Mouse (Mus musculus) embryonic facial prominence, embryonic 15.5 days (tissue): ENCODE results near the gene Apopt1. TPM values are rescaled to one million over a fixed set of nuclear protein-coding genes. Genes with fewer than 3 reads are reported as not detected.

Source experiments
- ATAC-seq: fragments of 200-750 bp; cut with Nextera tagmentation; 2 replicates; pipeline ENCODE4 v1.8.0; 2017; ENCODE audit warnings: low read depth, moderate TSS enrichment; ENCODE audit not compliant: insufficient number of reproducible peaks, low FRiP score, low TSS enrichment
- H3K27ac ChIP-seq: fragments of 300-500 bp; sonication (generic); replicated peaks from 2 replicates; pipeline ENCODE4 v1.5.1; 2015; ENCODE audit warnings: mild to moderate bottlenecking, inconsistent platforms
- H3K27me3 ChIP-seq: fragments of 300-500 bp; sonication (generic); 2 replicates; pipeline ENCODE4 v1.6.1; 2015; ENCODE audit warnings: inconsistent platforms
- H3K36me3 ChIP-seq: fragments of 300-500 bp; sonication (generic); 2 replicates; pipeline ENCODE4 v1.6.1; 2015; ENCODE audit warnings: mild to moderate bottlenecking, inconsistent platforms
- H3K4me1 ChIP-seq: fragments of 300-500 bp; sonication (generic); 2 replicates; pipeline ENCODE4 v1.6.1; 2015; ENCODE audit warnings: inconsistent platforms
- H3K4me2 ChIP-seq: fragments of 300-500 bp; sonication (generic); replicated peaks from 2 replicates; pipeline ENCODE4 v1.6.1; 2015; ENCODE audit warnings: mild to moderate bottlenecking, inconsistent platforms
- H3K4me3 ChIP-seq: fragments of 300-500 bp; sonication (generic); replicated peaks from 2 replicates; pipeline ENCODE4 v1.5.1; 2015; ENCODE audit warnings: mild to moderate bottlenecking, inconsistent platforms
- H3K9ac ChIP-seq: fragments of 300-500 bp; sonication (generic); 2 replicates; pipeline ENCODE4 v1.6.1; 2015; ENCODE audit warnings: inconsistent platforms
- H3K9me3 ChIP-seq: fragments of 300-500 bp; sonication (generic); replicated peaks from 2 replicates; pipeline ENCODE4 v1.6.1; 2016; ENCODE audit warnings: inconsistent platforms
- WGBS: fragments of 180-500 bp; shearing (Covaris S2); methylation state at CpG from one replicate; pipeline ENCODE4 v1.1.7; 2015; 5-methylcytosine and 5-hydroxymethylcytosine counted together
- polyA plus RNA-seq: library from polyadenylated mRNA; unstranded; fragments of >200 nt; fragmentation: Nextera tagmentation; extraction: Ambion mirVana; gene quantifications from 2 replicates; pipeline ENCODE4 v1.2.1, GENCODE M21; 2015

Gene Apopt1
- polyA plus RNA-seq, 1 experiment from 2014 or later, result 55.7 TPM

GRCm38 (mm10) chr12:111798493-111798892, 85.4 kb downstream of the Apopt1 start:
- Histone ChIP-seq H3K27ac (no peak overlapping the region), H3K4me2 (no peak overlapping the region), H3K4me1 (no peaks in the 10 kb centered on the region), H3K27me3 (no peaks in the 10 kb centered on the region), H3K4me3 (no peak overlapping the region), H3K36me3 (peaks cover 88% of the 10 kb centered on the region), H3K9ac (no peak overlapping the region), H3K9me3 (no peaks in the 10 kb centered on the region)
- ATAC-seq, result no peak
- 87% methylated on average over 13 of the region's 13 CpGs for WGBS

GRCm38 (mm10) chr12:111800459-111801183, 87.6 kb downstream of the Apopt1 start:
- H3K4me2 ChIP-seq, result no peak overlapping the region
- no peaks in the 10 kb centered on the region for H3K4me1 ChIP-seq
- H3K4me3 ChIP-seq, result no peak overlapping the region
- no peak overlapping the region for H3K9ac ChIP-seq
- H3K9me3 ChIP-seq, result no peaks in the 10 kb centered on the region
- H3K27ac ChIP-seq, result no peak overlapping the region
- 83% methylated on average over 10 of the region's 10 CpGs for WGBS
- peaks cover 87% of the 10 kb centered on the region for H3K36me3 ChIP-seq
- no peaks in the 10 kb centered on the region for H3K27me3 ChIP-seq
- no peak for ATAC-seq

- Histone ChIP-seq H3K36me3 (peaks cover 91% of the 10 kb centered on the region), H3K4me2 (no peak overlapping the region), H3K9ac (no peak overlapping the region), H3K27me3 (no peaks in the 10 kb centered on the region), H3K4me3 (no peak overlapping the region), H3K9me3 (no peaks in the 10 kb centered on the region), H3K27ac (no peak overlapping the region), H3K4me1 (no peaks in the 10 kb centered on the region)
- WGBS, result 71% methylated on average over 5 of the region's 5 CpGs
- ATAC-seq, result peak; percentile 35; the same call in 1 of the 2 replicates
Measured at GRCm38 (mm10) chr12:111803538-111803937, 90.5 kb downstream of the Apopt1 start.

Other genes starting within 250 kb of the Apopt1 start
- gene Gm266, start 227.4 kb upstream of the Apopt1 start, polyA plus RNA-seq, result 20.8 and 24.6 TPM in 2 replicates
- gene Eif5, start 175.2 kb upstream of the Apopt1 start, polyA plus RNA-seq, result 488 and 504 TPM in 2 replicates
- gene Mark3, start 138.7 kb upstream of the Apopt1 start, polyA plus RNA-seq, result 37.7 and 40.1 TPM in 2 replicates
- 247 and 255 TPM in 2 replicates for gene Ckb, start 40.9 kb upstream of the Apopt1 start, polyA plus RNA-seq
- 13.3 and 15.4 TPM in 2 replicates for gene Trmt61a, start 35.2 kb upstream of the Apopt1 start, polyA plus RNA-seq
- 65.5 and 66.6 TPM in 2 replicates for gene Bag5, start within 50 bp of the Apopt1 start, polyA plus RNA-seq
- gene Klc1, start 45.6 kb downstream of the Apopt1 start, polyA plus RNA-seq, result 124 and 126 TPM in 2 replicates
- gene Xrcc3, start 100.6 kb downstream of the Apopt1 start, polyA plus RNA-seq, result 9.4 and 13.5 TPM in 2 replicates
- 120 and 121 TPM in 2 replicates for gene Zfyve21, start 100.9 kb downstream of the Apopt1 start, polyA plus RNA-seq
- 12.8 and 16.9 TPM in 2 replicates for gene Ppp1r13b, start 194.8 kb downstream of the Apopt1 start, polyA plus RNA-seq